Comparison of ENCODE assay signal across 9 mouse cellular contexts in genomic region chr5:105492367-105493246, GRCm38 (mm10). TPM values are rescaled to one million over a fixed set of nuclear protein-coding genes. Genes with fewer than 3 reads are reported as not detected.
DNase-seq lines count a peak whose midpoint lies in the region; ATAC-seq and TF ChIP-seq lines count a peak whose summit lies in the region.
"Had no signal": no experiment of that assay in that cellular context is flagged by ENCODE, and none has a peak within 500 bp of the region (broad histone marks: within the 10 kb centered on the region; RNA-seq: fewer than 3 reads in every experiment).

No protein-coding gene starts in this region.

- peak; percentile 60 for TF ChIP-seq CTCF in hindbrain, postnatal 0 days (IDR thresholded peaks at IDR 0.05; ENCODE audit: low read depth)

- no peaks in the 10 kb centered on the region for H3K9me3 ChIP-seq in heart, embryonic 11.5 days (replicated peaks; ENCODE audit: control insufficient read depth, low read length)
- no peaks in the 10 kb centered on the region for H3K9me3 ChIP-seq in hindbrain, postnatal 0 days (ENCODE audit: low read length)
- H3K9me3 ChIP-seq: G1E had no signal

- no peak overlapping the region for H3K4me2 ChIP-seq in heart, embryonic 11.5 days
- peak overlapping the region; percentile 5; the same call in 1 of the 2 replicates for H3K4me2 ChIP-seq in hindbrain, postnatal 0 days (ENCODE audit: low read depth, low read length)

- H3K36me3 ChIP-seq in heart, embryonic 11.5 days (ENCODE audit: control insufficient read depth, insufficient read depth, low read length): no peaks in the 10 kb centered on the region
- H3K36me3 ChIP-seq in hindbrain, postnatal 0 days (ENCODE audit: insufficient read depth, low read length): no peaks in the 10 kb centered on the region

- no peak overlapping the region for H3K27ac ChIP-seq in heart, embryonic 11.5 days (ENCODE audit: low read depth, low read length)
- peak overlapping the region; percentile 48; the same call in 1 of the 2 replicates for H3K27ac ChIP-seq in hindbrain, postnatal 0 days

- WGBS in heart, embryonic 11.5 days (ENCODE audit: insufficient replicate concordance): 54% methylated on average over 10 of the region's 10 CpGs
- 25% methylated on average over 10 of the region's 10 CpGs for WGBS in hindbrain, postnatal 0 days

- H3K27me3 ChIP-seq in heart, embryonic 11.5 days (ENCODE audit: control insufficient read depth, insufficient read depth, low read length): no peaks in the 10 kb centered on the region; the same call in 1 of the 2 replicates
- H3K27me3 ChIP-seq in hindbrain, postnatal 0 days (ENCODE audit: insufficient read depth, low read length): no peaks in the 10 kb centered on the region

- ATAC-seq in heart, embryonic 11.5 days (replicated peaks; ENCODE audit: insufficient number of reproducible peaks, low FRiP score, low TSS enrichment): no peak
- peak; percentile 35; the same call in 1 of the 2 replicates for ATAC-seq in hindbrain, postnatal 0 days
- peak; percentile 50 for ATAC-seq in megakaryocyte progenitor cell, adult 5-6 weeks (replicated peaks; ENCODE audit: poor library complexity)
- no peak for ATAC-seq in monocyte, adult 5-6 weeks (replicated peaks; ENCODE audit: insufficient number of reproducible peaks, low FRiP score, low TSS enrichment, poor library complexity, severe bottlenecking)

- H3K4me3 ChIP-seq in heart, embryonic 11.5 days (ENCODE audit: low read depth, low read length): no peak overlapping the region
- no peak overlapping the region for H3K4me3 ChIP-seq in hindbrain, postnatal 0 days (ENCODE audit: low read length)

- H3K4me1 ChIP-seq in heart, embryonic 11.5 days (ENCODE audit: control insufficient read depth, insufficient read depth, low read length): peaks cover 4% of the 10 kb centered on the region; the same call in 1 of the 2 replicates
- peaks cover 25% of the 10 kb centered on the region for H3K4me1 ChIP-seq in hindbrain, postnatal 0 days (ENCODE audit: insufficient read depth, low read length)

- no peak overlapping the region for H3K9ac ChIP-seq in heart, embryonic 11.5 days (ENCODE audit: low read depth, low read length)
- no peak overlapping the region for H3K9ac ChIP-seq in hindbrain, postnatal 0 days (replicated peaks; ENCODE audit: low read length)

- DNase-seq in heart, adult 18-20 months: peak; percentile 25 to 39
- peak; percentile 82 for DNase-seq in CD4-positive, CD25-positive, alpha-beta regulatory T cell, adult 2 months (ENCODE audit: low read depth, low spot score)
- peak; percentile 70 for DNase-seq in cerebellum, adult 9-10 months
- DNase-seq in hindbrain, postnatal 0 days (ENCODE audit: low spot score): peak; percentile 88
- peak; percentile 62 to 75 for DNase-seq in thymus, postnatal 10 days (ENCODE audit: low spot score in 2 of 2)

RNA-seq across cellular contexts. Expression of gene Lrrc8c, which starts 26.6 kb away (rescaled TPM):
- total RNA-seq in heart, adult 18-20 months (2021): 10 to 100 TPM; 26.7 to 29.9 TPM
- 32.5 and 33.5 TPM in 2 replicates for polyA plus RNA-seq in heart, embryonic 11.5 days (2014; fragmentation: Nextera tagmentation; extraction: Ambion mirVana)
- total RNA-seq in hindbrain, postnatal 0 days (2014; rRNA removed): 11.0 and 11.6 TPM in 2 replicates
- polyA plus RNA-seq in hindbrain, postnatal 0 days (2015; fragmentation: Nextera tagmentation; extraction: Ambion mirVana): 10.7 and 11.6 TPM in 2 replicates
- total RNA-seq in megakaryocyte progenitor cell, adult 5-6 weeks (2015): 27.6 and 35.9 TPM in 2 replicates
- 5.5 and 7.4 TPM in 2 replicates for total RNA-seq in megakaryocyte progenitor cell, adult 5-6 weeks (2017)
- 18.1 to 49.5 TPM (median 38.9 TPM) in 3 replicates for total RNA-seq in monocyte, adult 5-6 weeks (2017)

Comparison
In these comparisons a context has a peak if more than half of its experiments do, and no peak if none do; other contexts are left out.
1. DNase-seq: peak in every context shown above with its lines; median percentile 88 in hindbrain, postnatal 0 days; 82 in CD4-positive, CD25-positive, alpha-beta regulatory T cell, adult 2 months; 70 in cerebellum, adult 9-10 months; 68 in thymus, postnatal 10 days; 32 in heart, adult 18-20 months.
2. ATAC-seq: peak in hindbrain, postnatal 0 days (single experiment) and megakaryocyte progenitor cell, adult 5-6 weeks (single experiment); none in heart, embryonic 11.5 days (single experiment) and monocyte, adult 5-6 weeks (single experiment).